Mouse (Mus musculus) stomach, postnatal 0 days (tissue): ENCODE measurements around the gene Dcaf12.

ENCODE experiments used
- CTCF ChIP-seq: IDR thresholded peaks from 2 replicates; pipeline ENCODE4 v1.5.1; 2016; ENCODE audit warnings: antibody characterized with exemption, low read depth, mild to moderate bottlenecking, moderate library complexity
- EP300 ChIP-seq: optimal IDR thresholded peaks from 2 replicates; pipeline ENCODE3; 2016; ENCODE audit warnings: antibody characterized with exemption

DNA sequence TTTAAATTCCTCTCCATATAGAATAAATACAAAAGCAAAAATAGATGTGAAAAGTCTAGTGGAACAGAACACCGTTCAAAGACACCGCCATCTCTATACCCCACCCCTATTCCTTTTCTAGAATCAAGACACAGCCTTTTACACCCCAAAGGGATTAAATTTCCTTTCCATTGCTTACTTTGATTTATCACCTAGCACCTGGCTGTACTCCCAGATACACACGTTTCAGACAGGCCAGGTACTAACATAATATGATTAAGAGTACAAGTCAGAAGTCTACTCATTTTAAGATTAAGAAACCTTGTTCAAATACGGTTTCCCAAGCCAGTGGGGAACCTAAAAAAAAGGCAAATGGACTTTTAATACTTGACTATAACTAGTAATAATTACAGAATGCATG is 48.3 kb downstream of the Dcaf12 start:
- TF ChIP-seq CTCF (no peak), EP300 (no peak)
